Mouse (Mus musculus): ENCODE measurements around the gene Psen2. TPM values are rescaled to one million over a fixed set of nuclear protein-coding genes. Genes with fewer than 3 reads are reported as not detected.

The Psen2 gene
- polyA plus RNA-seq, 1 experiment from 2014 or later: 9.4 TPM

GRCm38 (mm10) chr1:180245741-180246507 lies 17.3 kb downstream of the Psen2 start:
- no peak overlapping the region for H3K9ac ChIP-seq
- WGBS: 88% methylated on average over 13 of the region's 13 CpGs
- no peaks in the 10 kb centered on the region for H3K27me3 ChIP-seq
- no peak overlapping the region for H3K27ac ChIP-seq
- H3K4me3 ChIP-seq: no peak overlapping the region
- ATAC-seq (ENCODE audit: insufficient number of reproducible peaks, insufficient read depth, low FRiP score, low TSS enrichment, low read depth): no peak
- no peaks in the 10 kb centered on the region for H3K36me3 ChIP-seq
- H3K9me3 ChIP-seq: no peaks in the 10 kb centered on the region
- H3K4me2 ChIP-seq: no peak overlapping the region
- peaks cover 10% of the 10 kb centered on the region for H3K4me1 ChIP-seq

- Histone ChIP-seq H3K36me3 (0 out of 2 replicates have a peak, but pooled peaks cover 3% of the 10 kb centered on the region), H3K9ac (no peak overlapping the region), H3K4me2 (no peak overlapping the region), H3K4me1 (no peaks in the 10 kb centered on the region; the same call in 1 of the 2 replicates), H3K4me3 (no peak overlapping the region), H3K27ac (no peak overlapping the region), H3K9me3 (no peaks in the 10 kb centered on the region), H3K27me3 (no peaks in the 10 kb centered on the region)
- ATAC-seq (ENCODE audit: insufficient number of reproducible peaks, insufficient read depth, low FRiP score, low TSS enrichment, low read depth): no peak
- 70% methylated on average over 3 of the region's 3 CpGs for WGBS
Measured at GRCm38 (mm10) chr1:180231729-180232128, 31.5 kb downstream of the Psen2 start.

- Histone ChIP-seq H3K4me3 (no peak overlapping the region), H3K36me3 (0 out of 2 replicates have a peak, but pooled peaks cover 3% of the 10 kb centered on the region), H3K9me3 (no peaks in the 10 kb centered on the region), H3K27ac (no peak overlapping the region), H3K9ac (no peak overlapping the region), H3K4me2 (no peak overlapping the region), H3K27me3 (no peaks in the 10 kb centered on the region), H3K4me1 (peaks cover 7% of the 10 kb centered on the region)
- WGBS: 21% methylated on average over 2 of the region's 2 CpGs
- ATAC-seq (ENCODE audit: insufficient number of reproducible peaks, insufficient read depth, low FRiP score, low TSS enrichment, low read depth): no peak
Measured at GRCm38 (mm10) chr1:180230580-180230979, 32.7 kb downstream of the Psen2 start.

- peaks cover 10% of the 10 kb centered on the region for H3K4me1 ChIP-seq
- no peak overlapping the region for H3K4me2 ChIP-seq
- no peak for ATAC-seq (ENCODE audit: insufficient number of reproducible peaks, insufficient read depth, low FRiP score, low TSS enrichment, low read depth)
- H3K9ac ChIP-seq: no peak overlapping the region
- H3K4me3 ChIP-seq: no peak overlapping the region
- no peak overlapping the region for H3K27ac ChIP-seq
- H3K9me3 ChIP-seq: no peaks in the 10 kb centered on the region
- 91% methylated on average over 7 of the region's 7 CpGs for WGBS
- H3K36me3 ChIP-seq: 0 out of 2 replicates have a peak, but pooled peaks cover 3% of the 10 kb centered on the region
- H3K27me3 ChIP-seq: no peaks in the 10 kb centered on the region
Measured at GRCm38 (mm10) chr1:180229906-180230305, 33.3 kb downstream of the Psen2 start.

GRCm38 (mm10) chr1:180228854-180229253 lies 34.4 kb downstream of the Psen2 start:
- H3K9me3 ChIP-seq: no peaks in the 10 kb centered on the region
- H3K27me3 ChIP-seq: no peaks in the 10 kb centered on the region
- H3K4me1 ChIP-seq: peaks cover 15% of the 10 kb centered on the region
- H3K4me2 ChIP-seq: no peak overlapping the region
- ATAC-seq (ENCODE audit: insufficient number of reproducible peaks, insufficient read depth, low FRiP score, low TSS enrichment, low read depth): no peak
- WGBS: 82% methylated on average over 12 of the region's 12 CpGs
- no peak overlapping the region for H3K4me3 ChIP-seq
- no peak overlapping the region for H3K27ac ChIP-seq
- H3K36me3 ChIP-seq: 0 out of 2 replicates have a peak, but pooled peaks cover 3% of the 10 kb centered on the region
- H3K9ac ChIP-seq: no peak overlapping the region

GRCm38 (mm10) chr1:180226766-180227165 lies 36.5 kb downstream of the Psen2 start:
- Histone ChIP-seq H3K4me3 (no peak overlapping the region; the same call in 1 of the 2 replicates), H3K4me2 (peak overlapping the region; percentile 68; the same call in 1 of the 2 replicates), H3K27ac (peak overlapping the region; percentile 80), H3K27me3 (peaks cover 3% of the 10 kb centered on the region; the same call in 1 of the 2 replicates), H3K9me3 (no peaks in the 10 kb centered on the region), H3K4me1 (peaks cover 15% of the 10 kb centered on the region), H3K36me3 (0 out of 2 replicates have a peak, but pooled peaks cover 3% of the 10 kb centered on the region), H3K9ac (peak overlapping the region; percentile 63; the same call in 1 of the 2 replicates)
- ATAC-seq (ENCODE audit: insufficient number of reproducible peaks, insufficient read depth, low FRiP score, low TSS enrichment, low read depth): no peak
- WGBS: 68% methylated on average over 3 of the region's 3 CpGs

GRCm38 (mm10) chr1:180226221-180226713 lies 37.0 kb downstream of the Psen2 start:
- peak overlapping the region; percentile 68 for H3K4me2 ChIP-seq
- peak; percentile 65 for ATAC-seq (ENCODE audit: insufficient number of reproducible peaks, insufficient read depth, low FRiP score, low TSS enrichment, low read depth)
- peak overlapping the region; percentile 80 for H3K27ac ChIP-seq
- H3K4me3 ChIP-seq: peak overlapping the region; percentile 50
- WGBS: 9% methylated on average over 12 of the region's 12 CpGs
- H3K9ac ChIP-seq: peak overlapping the region; percentile 63
- no peaks in the 10 kb centered on the region for H3K9me3 ChIP-seq
- H3K27me3 ChIP-seq: peaks cover 3% of the 10 kb centered on the region; the same call in 1 of the 2 replicates
- 0 out of 2 replicates have a peak, but pooled peaks cover 3% of the 10 kb centered on the region for H3K36me3 ChIP-seq
- peaks cover 19% of the 10 kb centered on the region for H3K4me1 ChIP-seq

GRCm38 (mm10) chr1:180225500-180226220 lies 37.6 kb downstream of the Psen2 start:
- Histone ChIP-seq H3K36me3 (0 out of 2 replicates have a peak, but pooled peaks cover 3% of the 10 kb centered on the region), H3K4me3 (peak overlapping the region; percentile 50), H3K4me1 (peaks cover 19% of the 10 kb centered on the region), H3K27ac (peak overlapping the region; percentile 80), H3K27me3 (peaks cover 3% of the 10 kb centered on the region; the same call in 1 of the 2 replicates), H3K9ac (peak overlapping the region; percentile 63), H3K4me2 (peak overlapping the region; percentile 68), H3K9me3 (no peaks in the 10 kb centered on the region)
- ATAC-seq (ENCODE audit: insufficient number of reproducible peaks, insufficient read depth, low FRiP score, low TSS enrichment, low read depth): peak; percentile 78
- 10% methylated on average over 21 of the region's 21 CpGs for whole genome bisulfite sequencing

- H3K36me3 ChIP-seq: no peaks in the 10 kb centered on the region
- ATAC-seq (ENCODE audit: insufficient number of reproducible peaks, insufficient read depth, low FRiP score, low TSS enrichment, low read depth): no peak
- no peak overlapping the region for H3K4me2 ChIP-seq
- 50% methylated on average over 1 of the region's 1 CpGs for WGBS
- peaks cover 3% of the 10 kb centered on the region; the same call in 1 of the 2 replicates for H3K27me3 ChIP-seq
- H3K4me3 ChIP-seq: no peak overlapping the region
- no peak overlapping the region for H3K9ac ChIP-seq
- no peak overlapping the region for H3K27ac ChIP-seq
- H3K4me1 ChIP-seq: peaks cover 19% of the 10 kb centered on the region
- no peaks in the 10 kb centered on the region for H3K9me3 ChIP-seq
Measured at GRCm38 (mm10) chr1:180222007-180222406, 41.2 kb downstream of the Psen2 start.

GRCm38 (mm10) chr1:180220791-180221542 lies 42.3 kb downstream of the Psen2 start:
- no peak overlapping the region for H3K4me2 ChIP-seq
- no peak for ATAC-seq (ENCODE audit: insufficient number of reproducible peaks, insufficient read depth, low FRiP score, low TSS enrichment, low read depth)
- H3K36me3 ChIP-seq: no peaks in the 10 kb centered on the region
- no peak overlapping the region for H3K27ac ChIP-seq
- no peaks in the 10 kb centered on the region for H3K9me3 ChIP-seq
- no peak overlapping the region for H3K4me3 ChIP-seq
- H3K27me3 ChIP-seq: peaks cover 3% of the 10 kb centered on the region; the same call in 1 of the 2 replicates
- H3K9ac ChIP-seq: no peak overlapping the region
- peaks cover 12% of the 10 kb centered on the region for H3K4me1 ChIP-seq
- 87% methylated on average over 19 of the region's 19 CpGs for WGBS
